Mouse (Mus musculus) lung, postnatal 14 days (tissue): ENCODE measurements at regions not wholly inside any gene's neighbourhood (a gene's known extent, or its start where the extent isn't known, plus 50 kb on each side); places are given as distances from the start of the nearest gene placed in this dataset.

Source experiments
- DNase-seq: peaks from one replicate; pipeline ENCODE4 v3.0.0; 2021

GRCm38 (mm10) chr8:86125244-86125643 is 284.5 kb downstream of the Phkb start:
- no peak for DNase-seq

DNA sequence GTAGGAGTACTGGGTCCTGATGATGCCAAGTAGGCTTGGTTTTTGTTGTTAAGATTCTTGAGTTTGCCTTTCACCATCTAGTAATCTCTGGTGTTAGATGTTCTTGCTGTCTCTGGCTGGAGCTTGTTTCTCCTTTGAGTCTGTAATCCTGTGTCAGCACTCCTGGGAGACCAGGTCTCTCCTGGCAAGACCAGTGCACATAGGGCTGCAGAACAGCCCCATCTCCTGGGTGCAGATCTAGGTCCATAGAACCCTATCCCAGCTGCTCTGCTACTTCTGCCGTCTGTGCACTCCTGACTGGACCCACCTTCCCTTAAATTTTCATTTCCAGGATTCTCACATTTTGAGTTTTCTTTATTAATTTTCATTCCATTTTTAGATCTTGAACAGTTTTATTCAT is 283.9 kb downstream of the Phkb start:
- DNase-seq = no peak
